Mouse (Mus musculus): ENCODE data around the gene Supt20. TPM values are rescaled to one million over a fixed set of nuclear protein-coding genes. Genes with fewer than 3 reads are reported as not detected.

Supt20 gene
- polyA plus RNA-seq, 1 experiment = 27.7 TPM

Other genes with a start within 250 kb of the Supt20 start
- gene Gm21958, start 21.5 kb downstream of the Supt20 start, polyA plus RNA-seq (2012; rRNA removed) = not detected in 2 replicates
- gene Exosc8, start 42.6 kb downstream of the Supt20 start, polyA plus RNA-seq (2012; rRNA removed) = 29.8 and 32.3 TPM in 2 replicates
- gene Alg5, start 42.7 kb downstream of the Supt20 start, polyA plus RNA-seq (2012; rRNA removed) = 18.6 and 21.8 TPM in 2 replicates
- gene Smad9, start 62.8 kb downstream of the Supt20 start, polyA plus RNA-seq (2012; rRNA removed) = 0.53 and 1.1 TPM in 2 replicates
- 11.1 and 15.4 TPM in 2 replicates for gene Rfxap, start 115.0 kb downstream of the Supt20 start, polyA plus RNA-seq (2012; rRNA removed)
- 1.1 and 2.1 TPM in 2 replicates for gene Sertm1, start 223.1 kb downstream of the Supt20 start, polyA plus RNA-seq (2012; rRNA removed)

Data from large intestine, adult 2 months (tissue).